Mouse (Mus musculus): ENCODE results near the gene Adamtsl4.

Adamtsl4 gene

DNA sequence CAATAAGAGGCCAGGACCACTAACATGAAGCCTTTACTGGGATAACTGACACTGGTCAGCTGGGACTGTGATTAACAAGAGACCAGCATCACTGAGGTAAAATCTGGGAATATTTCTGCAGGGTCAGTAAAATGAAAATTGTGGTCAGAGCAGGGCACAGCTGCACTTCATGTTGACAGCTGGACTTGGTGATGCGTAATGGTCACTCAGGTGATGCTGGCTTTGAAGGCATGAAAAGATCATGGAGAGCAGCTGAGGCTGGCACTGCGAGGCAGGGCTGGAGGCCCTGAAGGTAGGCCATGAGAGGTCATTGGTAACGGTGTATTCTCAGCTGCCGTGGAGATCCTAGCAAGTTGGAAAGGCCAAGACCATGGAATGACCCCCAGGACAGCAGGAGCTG is 10.6 kb upstream of the Adamtsl4 start:
- no peak for DNase-seq

DNA sequence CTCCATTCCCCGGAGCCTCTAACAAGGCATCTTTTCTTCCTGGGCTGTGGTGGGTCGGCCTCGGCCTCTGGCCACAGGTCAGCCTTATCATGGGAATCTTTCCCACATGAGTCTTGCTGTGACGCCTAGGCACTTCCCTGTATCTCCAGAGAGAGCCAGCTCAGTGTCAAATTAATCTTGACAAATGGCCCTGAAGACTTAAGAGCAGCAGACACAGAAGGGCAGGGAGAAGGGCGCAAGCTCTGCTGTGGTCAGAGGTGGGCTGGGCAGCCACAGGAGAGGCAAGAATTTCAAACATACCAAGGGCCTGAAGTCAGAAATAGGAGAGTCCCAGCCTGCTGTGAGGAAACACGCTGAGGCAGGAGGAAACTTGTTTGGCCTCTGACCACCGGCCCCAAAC is 8.6 kb upstream of the Adamtsl4 start:
- DNase-seq: peak; percentile 93

DNA sequence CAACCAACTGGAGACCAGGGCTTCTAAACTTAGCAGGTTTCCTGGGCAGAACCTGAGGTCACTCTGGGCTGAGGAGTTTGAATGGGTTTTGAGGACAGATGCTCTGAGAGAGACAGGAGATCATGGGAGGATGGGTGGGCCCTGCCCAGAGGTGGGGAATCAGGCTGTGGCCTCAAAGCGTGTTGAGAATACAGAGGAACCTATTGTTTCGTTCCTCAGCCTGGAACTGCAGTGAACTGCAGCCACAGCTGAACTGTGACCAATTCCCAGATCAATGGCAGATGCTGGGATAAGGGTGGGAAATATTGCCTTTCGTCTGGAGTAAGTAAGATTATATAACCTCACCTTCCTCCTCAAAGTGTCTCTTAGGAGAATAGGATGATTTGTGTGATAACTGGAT is 8.1 kb upstream of the Adamtsl4 start:
- DNase-seq: peak; percentile 88

DNA sequence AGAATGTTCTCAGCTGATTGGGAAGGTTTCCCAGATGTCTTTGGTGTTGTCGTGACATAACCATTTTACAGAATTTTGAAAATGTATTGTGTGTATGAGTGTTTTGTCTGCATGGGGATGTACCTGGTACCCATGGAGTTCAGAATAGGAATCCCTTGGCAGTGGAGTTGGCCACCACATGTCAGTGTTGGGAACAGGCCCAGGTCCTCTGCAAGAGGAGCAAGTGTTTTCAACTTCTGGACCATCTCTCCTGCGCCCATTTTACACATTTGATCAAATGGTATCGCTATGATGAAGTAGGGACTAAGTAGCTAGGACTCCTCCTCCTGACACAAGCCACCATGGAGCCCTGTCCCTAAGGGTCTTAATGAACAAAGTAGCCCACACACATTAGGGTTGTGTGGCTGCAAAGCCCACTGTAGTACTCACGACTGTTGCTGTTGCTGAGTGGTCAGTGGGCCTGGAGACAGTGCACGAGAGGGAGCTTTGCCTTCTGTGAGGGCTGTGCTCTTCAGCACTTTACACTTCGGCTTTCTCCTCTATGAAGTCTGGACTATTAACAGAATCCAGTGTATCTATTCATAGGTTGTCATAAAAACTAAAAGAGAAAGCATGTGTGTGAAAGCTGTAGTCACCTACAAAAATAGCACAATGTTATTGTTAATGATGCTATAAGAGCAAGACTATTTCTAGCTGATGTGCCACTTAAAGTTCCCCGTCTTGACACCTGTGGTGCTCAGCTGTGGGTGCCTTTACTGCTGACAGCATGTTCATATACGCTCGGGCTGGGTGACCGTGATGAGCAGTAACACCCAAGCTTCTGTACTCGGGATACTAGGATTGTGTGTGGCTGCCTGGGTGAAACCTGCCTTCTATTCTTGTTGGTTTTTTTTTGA is 7.3 kb upstream of the Adamtsl4 start:
- peak; percentile 94 for DNase-seq

DNA sequence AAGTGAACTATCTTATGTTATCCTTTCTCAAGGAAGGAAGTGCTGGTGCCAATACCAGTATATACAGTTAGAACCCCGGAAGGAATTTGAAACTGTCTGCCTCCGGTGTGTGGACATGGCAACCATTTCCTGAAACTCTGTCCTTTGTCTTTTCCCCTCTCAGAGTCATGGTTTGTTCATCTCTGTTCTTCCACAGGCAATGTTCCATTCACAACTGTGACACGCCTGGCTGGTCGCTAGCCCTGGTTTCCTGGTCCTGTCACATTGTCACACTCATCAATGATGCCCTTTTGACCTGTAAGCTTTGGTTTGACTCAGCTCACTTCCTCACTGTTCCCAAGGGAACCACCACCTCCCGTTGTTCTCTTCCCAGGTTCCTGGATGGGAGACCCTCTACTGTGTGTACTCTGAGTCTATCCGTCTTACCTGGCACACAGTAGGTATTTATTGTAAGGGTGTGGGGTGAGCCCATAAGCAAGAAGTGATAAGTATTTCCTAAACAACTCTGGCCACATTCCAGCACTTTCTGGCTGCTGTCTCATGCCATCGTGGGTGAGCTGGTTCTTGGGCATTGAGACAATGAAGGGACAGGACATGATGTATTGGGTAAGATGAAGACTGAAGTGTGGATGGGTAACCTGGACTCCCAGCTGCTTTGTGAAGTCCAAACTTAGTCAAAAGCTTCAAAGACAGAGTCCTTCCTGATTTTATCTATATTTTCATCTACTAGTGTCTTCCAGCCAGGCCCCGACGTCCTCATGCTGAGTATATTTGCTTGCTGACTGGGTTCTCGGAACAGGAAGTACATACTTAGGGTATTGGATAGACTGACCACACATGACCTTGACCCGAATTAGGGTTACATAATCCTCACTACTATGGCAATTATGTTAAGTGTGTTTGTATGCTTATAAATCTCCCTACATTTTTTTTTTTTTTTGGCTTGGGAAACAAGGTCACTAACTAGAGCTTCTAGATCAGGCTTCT is 6.4 kb upstream of the Adamtsl4 start:
- peak; percentile 94 for DNase-seq

DNA sequence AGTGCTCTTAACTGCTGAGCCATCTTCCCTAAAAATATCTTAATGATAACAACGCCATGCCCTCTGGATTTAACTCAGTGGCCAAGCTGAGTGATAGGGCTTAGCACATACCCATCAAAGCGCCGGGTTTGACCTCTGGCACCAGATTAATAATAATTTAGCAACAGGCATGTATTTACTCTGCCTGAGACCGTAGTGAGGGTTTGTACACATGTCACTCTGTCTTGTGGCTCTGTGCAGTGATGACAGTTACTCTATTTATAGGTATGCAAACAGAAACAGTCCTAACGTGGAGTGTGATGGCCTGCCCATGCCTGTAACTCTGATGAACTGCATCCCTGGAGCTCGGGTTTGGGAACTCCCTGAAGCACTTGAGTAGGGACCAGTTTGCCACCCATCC is 5.0 kb upstream of the Adamtsl4 start:
- peak; percentile 96 for DNase-seq

DNA sequence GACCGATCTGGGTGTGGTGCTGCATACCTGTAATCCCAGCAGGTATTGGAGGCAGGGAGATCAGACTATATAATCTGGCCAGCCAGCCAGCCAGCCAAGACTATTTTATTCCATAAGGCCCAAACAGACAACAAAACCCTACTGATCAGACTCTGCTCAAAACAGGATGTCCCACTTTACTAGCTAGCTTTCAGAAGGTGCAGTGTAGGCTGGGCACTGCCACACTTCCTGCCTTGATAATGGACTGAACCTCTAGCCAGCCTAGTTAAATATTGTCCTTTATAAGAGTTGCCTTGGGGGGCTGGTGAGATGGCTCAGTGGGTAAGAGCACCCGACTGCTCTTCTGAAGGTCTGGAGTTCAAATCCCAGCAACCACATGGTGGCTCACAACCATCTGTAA is 2.8 kb upstream of the Adamtsl4 start:
- peak; percentile 81 for DNase-seq

DNA sequence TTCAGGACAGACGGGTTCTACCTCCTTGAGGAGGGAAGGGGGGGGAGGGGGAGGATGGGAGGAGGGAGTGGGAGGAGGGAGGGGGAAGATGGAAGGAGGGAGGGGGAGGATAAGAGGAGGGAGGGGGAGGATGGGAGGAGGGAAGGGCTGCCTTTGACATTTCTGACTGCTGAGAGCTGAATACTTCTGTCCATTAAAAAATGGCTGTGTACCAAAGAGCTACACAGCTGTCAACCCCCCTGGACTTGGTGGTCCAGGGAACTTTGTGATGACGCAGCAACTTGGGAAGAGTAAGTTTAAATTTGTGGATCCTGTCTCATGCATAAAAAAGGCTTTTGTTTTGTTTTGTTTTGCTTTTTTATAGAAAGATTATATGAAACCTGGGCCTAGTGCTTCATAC is 2.2 kb upstream of the Adamtsl4 start:
- DNase-seq: peak; percentile 86

DNA sequence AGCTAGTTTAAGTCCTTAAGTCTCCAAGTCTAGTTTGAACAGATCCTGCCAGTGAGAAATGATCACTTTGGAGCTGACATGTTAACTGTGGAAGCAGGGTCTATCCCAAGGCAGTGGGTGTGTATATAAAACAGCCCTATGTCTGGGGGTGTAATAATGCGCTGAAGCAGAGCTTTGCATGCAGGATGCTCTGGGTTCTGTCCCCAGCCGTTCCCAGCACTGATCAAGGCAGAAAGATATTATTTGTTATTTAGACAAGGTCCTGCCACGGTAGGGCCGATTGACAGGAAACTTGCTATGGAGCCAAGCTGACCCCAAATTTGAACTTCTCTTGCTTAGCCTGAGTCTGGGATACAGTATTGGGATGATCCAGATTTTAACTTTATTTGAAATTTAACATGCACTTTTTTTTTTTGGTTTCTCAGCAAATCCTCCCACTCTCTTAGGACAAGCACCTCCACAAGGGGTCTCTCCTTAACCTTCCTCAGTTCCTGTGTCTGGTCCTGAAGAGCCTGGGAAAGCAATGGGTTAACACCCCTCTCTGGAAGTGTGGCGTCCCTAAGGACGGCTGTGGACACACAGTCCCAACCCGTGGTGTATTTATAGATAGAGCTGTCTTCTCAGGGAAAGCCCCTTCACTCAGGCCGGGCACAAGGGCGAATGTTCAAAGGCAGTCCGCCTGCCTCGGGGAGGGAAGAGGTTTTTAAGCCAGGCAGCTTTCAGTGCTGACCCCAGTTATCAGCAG is 1.6 kb upstream of the Adamtsl4 start:
- DNase-seq: peak; percentile 97

DNA sequence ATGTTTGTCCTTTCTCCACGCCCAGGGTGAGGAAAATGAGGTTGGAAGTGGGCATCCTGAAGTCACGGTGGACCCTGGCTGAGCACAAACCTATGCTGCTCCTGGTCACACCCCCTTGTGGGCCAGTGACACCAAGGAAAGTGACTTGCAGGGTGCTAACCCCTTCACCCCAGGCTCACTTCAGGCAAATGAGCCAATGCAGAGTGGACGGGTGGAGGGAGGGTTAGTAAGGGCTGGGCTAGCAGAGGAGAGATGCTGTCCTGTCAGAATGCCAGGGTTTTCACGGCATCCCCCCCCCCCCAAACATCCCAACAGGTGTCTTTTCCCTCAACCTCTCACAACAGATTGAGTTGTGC is 571 bp downstream of the Adamtsl4 start:
- no peak for DNase-seq

DNA sequence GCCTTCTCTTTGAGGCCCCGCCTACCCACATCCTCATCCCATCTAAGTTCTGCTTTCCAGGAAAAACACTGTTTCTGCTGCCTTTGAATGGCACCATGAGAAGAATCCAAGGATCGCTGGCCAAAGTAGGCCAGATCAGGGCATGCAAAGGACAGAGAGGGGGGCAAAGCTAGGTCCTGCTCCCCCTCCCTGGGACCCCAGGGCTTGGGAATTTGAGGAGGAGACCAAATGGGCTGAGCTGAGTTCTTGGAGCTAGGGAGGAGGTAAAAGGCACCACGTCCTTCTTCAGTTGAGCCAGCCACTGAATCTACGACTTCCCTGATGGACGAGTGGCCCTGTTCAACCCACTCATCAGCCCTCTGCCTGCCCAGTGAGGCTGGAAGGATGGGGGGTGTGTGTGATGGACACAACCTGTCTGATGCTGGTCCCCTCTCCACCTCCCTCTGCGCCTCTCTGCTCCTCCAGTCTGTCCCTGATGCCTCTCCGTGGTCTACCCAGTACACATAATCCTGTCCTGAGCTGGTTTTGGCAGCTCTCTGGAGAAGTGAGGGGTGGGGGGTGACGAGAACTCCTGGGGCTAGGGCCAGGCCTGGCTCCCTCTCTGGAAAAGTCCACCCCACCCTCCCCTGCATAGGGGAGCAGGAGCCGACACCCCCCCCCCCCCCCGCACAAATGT is 1.1 kb downstream of the Adamtsl4 start:
- DNase-seq: peak; percentile 95

DNA sequence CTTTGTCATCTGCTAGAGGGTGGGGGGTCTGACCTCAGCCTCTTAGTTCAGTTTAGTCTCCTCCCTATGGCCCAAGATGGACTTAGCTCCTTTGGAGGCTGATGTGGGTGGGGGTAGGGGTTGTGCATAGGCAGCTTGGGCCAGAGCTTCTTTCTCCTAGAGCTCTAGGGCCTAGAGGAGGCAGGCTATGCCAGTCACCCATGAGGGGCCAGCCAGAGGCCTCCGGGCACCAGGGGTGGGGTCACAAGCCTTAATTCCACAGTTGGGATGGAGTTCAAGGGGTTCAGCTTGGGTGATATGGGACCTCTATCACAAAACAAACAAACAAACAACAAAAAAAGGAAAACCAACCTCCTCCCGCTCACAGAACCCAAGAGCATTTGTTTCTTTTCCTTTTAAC is 2.0 kb downstream of the Adamtsl4 start:
- DNase-seq: peak; percentile 93

DNA sequence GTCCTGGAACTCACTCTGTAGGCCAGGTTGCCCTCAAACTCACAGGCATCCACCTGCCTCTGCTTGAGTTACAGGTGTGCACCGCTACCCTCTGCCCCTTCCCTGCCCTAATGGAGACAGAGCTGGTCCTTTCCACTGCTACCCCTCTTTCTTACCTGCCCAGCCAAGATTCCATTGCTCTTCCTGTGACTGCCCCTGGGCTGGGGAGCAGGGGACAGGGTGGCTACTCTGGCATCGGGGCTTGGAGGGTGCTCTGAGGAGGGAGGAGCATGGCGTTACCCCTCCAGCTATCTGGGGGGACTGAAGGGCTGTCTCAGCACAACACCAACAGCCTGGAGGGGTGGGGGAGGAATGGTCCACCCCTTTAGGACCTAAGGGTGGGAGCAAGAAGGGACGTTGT is 2.4 kb downstream of the Adamtsl4 start:
- DNase-seq: peak; percentile 92

DNA sequence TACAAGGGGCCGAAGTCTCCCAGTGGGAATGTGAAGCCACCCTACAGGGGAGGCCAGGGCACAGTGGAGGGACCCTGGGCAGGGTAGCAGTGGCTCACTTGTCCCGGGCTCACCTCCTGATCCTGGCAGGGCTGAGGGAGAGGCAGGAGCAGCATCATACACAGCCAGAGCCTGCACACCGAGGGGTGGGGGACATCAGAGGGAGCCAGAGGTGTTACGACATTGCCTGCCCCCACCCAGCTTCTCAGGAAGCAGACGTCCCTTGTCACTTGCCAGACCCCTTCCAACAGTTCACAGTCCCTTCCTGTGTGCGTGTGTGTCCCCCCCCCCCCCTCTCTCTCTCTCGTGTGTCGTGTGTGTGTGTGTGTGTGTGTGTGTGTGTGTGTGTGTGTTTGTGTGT is 2.9 kb downstream of the Adamtsl4 start:
- DNase-seq: peak; percentile 96

DNA sequence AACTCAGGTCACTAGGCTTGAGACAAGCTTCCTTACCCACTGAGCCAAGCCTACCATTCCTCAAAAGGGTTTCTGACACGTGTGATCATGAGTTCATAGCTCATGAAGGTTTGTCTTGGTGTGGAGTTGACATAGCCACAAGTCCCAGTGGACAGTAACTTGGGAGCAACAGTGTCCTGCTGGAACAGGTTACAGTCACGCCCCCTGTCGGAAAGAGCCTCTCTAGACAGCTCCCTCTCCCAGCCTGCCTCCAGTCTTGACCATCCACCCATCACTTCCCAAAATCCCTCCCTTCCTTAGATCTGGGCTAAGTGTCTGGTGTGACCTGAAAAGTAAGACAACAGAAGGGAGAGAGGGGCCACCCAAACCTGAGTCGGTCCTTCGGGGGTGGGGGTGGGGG is 4.8 kb downstream of the Adamtsl4 start:
- DNase-seq: peak; percentile 91

DNA sequence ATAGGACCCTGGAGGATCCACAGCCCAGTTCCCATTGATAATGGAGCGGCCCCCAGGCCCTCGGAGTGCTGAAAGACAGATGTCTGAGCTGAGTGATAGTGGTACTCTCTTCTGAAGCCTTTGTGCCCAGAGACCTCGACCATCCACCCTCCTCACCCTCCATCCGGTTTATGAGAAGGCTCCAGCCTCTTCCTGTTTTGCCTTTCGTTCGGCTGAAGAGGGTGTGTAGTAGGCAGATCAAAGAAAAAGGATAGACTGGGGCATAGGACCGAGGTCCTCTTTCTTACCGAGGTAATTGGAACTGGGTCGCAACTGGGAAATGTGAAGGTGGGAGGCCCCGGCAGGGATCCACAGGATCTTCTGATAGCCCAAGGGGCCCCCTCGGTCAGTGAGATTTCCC is 6.4 kb downstream of the Adamtsl4 start:
- no peak for DNase-seq

DNA sequence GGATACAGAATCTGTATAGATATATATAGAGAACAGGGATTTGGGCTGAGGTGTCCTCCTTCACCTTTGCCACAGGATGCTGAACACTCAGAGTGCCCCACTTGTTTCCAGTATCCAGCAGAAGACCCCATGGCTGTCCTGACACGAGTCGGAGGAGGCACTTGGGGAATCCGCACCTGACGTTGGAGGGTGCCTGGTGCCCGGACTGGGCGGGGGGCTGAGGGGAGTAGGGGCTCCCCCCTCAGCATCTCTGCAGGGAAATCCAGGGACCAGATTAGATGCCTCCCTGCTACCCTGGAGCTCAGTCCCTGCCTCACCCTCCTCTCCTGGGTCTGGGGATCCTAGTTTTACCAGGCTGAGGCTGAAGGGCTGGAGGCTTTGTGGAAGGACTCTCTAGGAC is 7.0 kb downstream of the Adamtsl4 start:
- DNase-seq: peak; percentile 92

DNA sequence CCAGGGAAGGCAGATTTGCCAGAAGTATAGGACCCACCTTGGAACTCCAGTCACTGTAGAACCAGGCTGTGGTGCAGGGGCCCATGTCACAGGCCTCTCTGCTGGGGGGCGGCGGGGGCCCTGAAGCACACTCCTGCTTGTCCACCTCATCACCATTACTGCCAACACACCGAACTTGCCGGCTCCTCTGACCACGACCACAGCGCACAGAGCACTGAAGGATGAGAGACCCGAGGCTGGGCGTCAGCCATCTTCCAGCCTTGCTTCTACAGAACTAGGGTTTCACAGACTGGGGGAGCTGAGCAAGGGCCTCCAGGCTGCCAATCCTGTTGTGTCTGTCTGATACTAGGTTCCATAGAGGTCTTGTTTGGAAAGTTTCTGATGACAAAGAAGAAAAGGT is 8.2 kb downstream of the Adamtsl4 start:
- DNase-seq: peak; percentile 94

DNA sequence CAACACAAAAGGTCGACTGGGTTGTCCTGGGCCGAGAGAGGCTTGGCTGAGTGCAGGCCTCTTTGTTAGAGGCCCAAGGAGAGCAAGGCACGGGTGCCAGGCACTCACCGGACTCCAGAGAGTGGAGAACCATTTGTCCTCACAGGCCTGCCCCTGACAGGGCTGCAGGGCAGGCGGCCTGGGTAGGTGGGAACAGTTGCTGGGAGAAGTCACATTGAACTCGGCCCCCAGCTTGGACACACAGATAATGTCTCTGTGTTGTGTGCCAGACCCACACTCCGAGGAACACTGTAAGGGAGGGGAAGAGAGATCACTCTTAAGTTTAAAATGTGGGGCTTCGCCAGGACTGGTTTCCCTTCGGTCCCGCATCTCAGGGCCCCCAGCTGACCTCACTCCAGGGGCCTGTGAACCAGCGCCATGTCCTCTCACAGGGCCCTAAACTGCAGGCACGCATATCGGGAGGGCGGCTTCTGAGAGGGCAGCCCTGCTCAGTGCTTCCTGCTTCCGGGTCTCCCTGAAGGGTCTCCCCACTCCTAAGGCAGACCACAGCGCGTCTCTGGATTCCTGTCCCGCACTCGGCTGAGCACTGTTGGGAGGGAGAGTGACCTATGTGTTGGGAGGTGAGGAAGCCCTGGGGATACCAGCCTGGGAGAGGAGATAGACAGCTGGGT is 10.2 kb downstream of the Adamtsl4 start:
- peak; percentile 96 for DNase-seq

DNA sequence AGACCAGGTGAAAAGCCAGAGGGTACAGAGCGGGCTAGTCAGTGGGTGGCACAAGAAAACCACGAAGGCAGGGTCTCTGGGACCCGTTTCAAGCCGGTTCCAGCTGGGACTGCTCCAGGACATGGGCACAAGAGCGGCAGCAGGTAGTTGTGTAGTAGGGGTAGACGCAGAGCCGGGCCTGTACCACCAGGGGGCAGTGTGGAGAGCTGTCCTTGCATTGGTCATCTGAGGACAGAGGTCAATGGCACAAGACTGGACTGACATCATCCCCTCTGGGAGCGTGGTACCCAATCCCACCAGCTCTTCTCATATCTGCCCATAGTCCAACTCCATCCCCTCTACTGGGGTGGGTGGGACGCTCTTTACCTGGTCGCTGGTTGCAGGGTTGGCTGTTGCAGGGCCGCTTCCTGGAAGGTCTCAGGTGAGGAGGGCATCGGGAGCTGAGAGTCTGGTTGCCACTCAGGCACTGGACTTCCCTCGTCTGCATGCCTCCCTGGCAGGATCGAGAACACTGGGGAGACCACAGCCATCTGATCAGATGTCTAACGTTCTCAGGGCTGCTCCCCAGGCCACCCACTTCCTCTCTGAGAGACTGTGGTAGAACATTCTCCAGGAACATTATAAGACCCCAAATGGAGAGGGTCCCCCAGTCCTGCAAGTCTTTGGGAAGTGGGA is 10.8 kb downstream of the Adamtsl4 start:
- DNase-seq: peak; percentile 98
